ENCODE assay signal across 8 mouse cellular contexts in genomic region chr11:97662207-97662892, GRCm38 (mm10). TPM values are rescaled to one million over a fixed set of nuclear protein-coding genes. Genes with fewer than 3 reads are reported as not detected.
A peak's percentile ranks its signal among the peaks of the same experiment; 100 is the strongest.
DNase-seq lines count a peak whose midpoint lies in the region; ATAC-seq and TF ChIP-seq lines count a peak whose summit lies in the region.

No protein-coding gene starts in this region.

- H3K9me3 ChIP-seq in forebrain, embryonic 11.5 days (ENCODE audit: control insufficient read depth, low read length), result no peaks in the 10 kb centered on the region
- H3K9me3 ChIP-seq in intestine, embryonic 14.5 days (ENCODE audit: control insufficient read depth, low read length), result no peaks in the 10 kb centered on the region
- no peaks in the 10 kb centered on the region for H3K9me3 ChIP-seq in liver, postnatal 0 days (ENCODE audit: low read length)

- peak overlapping the region; percentile 96 for H3K4me3 ChIP-seq in forebrain, embryonic 11.5 days (ENCODE audit: low read depth, low read length)
- H3K4me3 ChIP-seq in intestine, embryonic 14.5 days (ENCODE audit: low read depth, low read length), result peak overlapping the region; percentile 84
- peak overlapping the region; percentile 69 for H3K4me3 ChIP-seq in liver, postnatal 0 days (ENCODE audit: low read depth, low read length)
- H3K4me3 ChIP-seq in small intestine, adult 2 months (ENCODE audit: low read depth, low read length), result peak overlapping the region; percentile 89

- peak overlapping the region; percentile 88 for H3K4me2 ChIP-seq in forebrain, embryonic 11.5 days (ENCODE audit: low read depth, low read length, severe bottlenecking)
- H3K4me2 ChIP-seq in intestine, embryonic 14.5 days (ENCODE audit: low read length), result peak overlapping the region; percentile 66
- peak overlapping the region; percentile 84 for H3K4me2 ChIP-seq in liver, postnatal 0 days (ENCODE audit: low read depth, low read length)

- WGBS in forebrain, embryonic 11.5 days, result 2% methylated on average over 21 of the region's 21 CpGs
- WGBS in intestine, embryonic 14.5 days, result 2% methylated on average over 21 of the region's 21 CpGs
- 3% methylated on average over 21 of the region's 21 CpGs for WGBS in liver, postnatal 0 days (ENCODE audit: insufficient replicate concordance)
- WGBS in small intestine, adult 2 months, result 2% methylated on average over 21 of the region's 21 CpGs

- no peak for TF ChIP-seq EP300 in liver, postnatal 0 days (IDR thresholded peaks at IDR 0.05; ENCODE audit: low read depth)

- H3K4me1 ChIP-seq in forebrain, embryonic 11.5 days (replicated peaks; ENCODE audit: control insufficient read depth, insufficient read depth, low read length), result peaks cover 20% of the 10 kb centered on the region
- H3K4me1 ChIP-seq in intestine, embryonic 14.5 days (replicated peaks; ENCODE audit: control insufficient read depth, insufficient read depth, low read length), result peaks cover 37% of the 10 kb centered on the region
- H3K4me1 ChIP-seq in liver, postnatal 0 days (ENCODE audit: insufficient read depth), result peaks cover 29% of the 10 kb centered on the region
- H3K4me1 ChIP-seq in small intestine, adult 2 months (ENCODE audit: control insufficient read depth, insufficient read depth, insufficient read length, low read length), result peaks cover 16% of the 10 kb centered on the region; the same call in 1 of the 2 replicates

- ATAC-seq in forebrain, embryonic 11.5 days (replicated peaks; ENCODE audit: low FRiP score), result no peak
- ATAC-seq in intestine, embryonic 14.5 days (replicated peaks; ENCODE audit: low FRiP score, low TSS enrichment, low read depth), result no peak
- ATAC-seq in liver, postnatal 0 days, result no peak
- ATAC-seq in cerebellum, adult (ENCODE audit: insufficient number of reproducible peaks, low FRiP score, low TSS enrichment), result no peak

- peaks cover 6% of the 10 kb centered on the region for H3K36me3 ChIP-seq in forebrain, embryonic 11.5 days (ENCODE audit: control insufficient read depth, insufficient read depth, low read length)
- H3K36me3 ChIP-seq in intestine, embryonic 14.5 days (ENCODE audit: control insufficient read depth, insufficient read depth, low read length), result peaks cover 20% of the 10 kb centered on the region; the same call in 1 of the 2 replicates
- peaks cover 3% of the 10 kb centered on the region; the same call in 1 of the 2 replicates for H3K36me3 ChIP-seq in liver, postnatal 0 days (replicated peaks; ENCODE audit: insufficient read depth, low read length)
- H3K36me3 ChIP-seq in small intestine, adult 2 months (ENCODE audit: control insufficient read depth, insufficient read depth, low read length), result peaks cover 8% of the 10 kb centered on the region

- no peak for TF ChIP-seq POLR2A in small intestine, adult 2 months (IDR thresholded peaks at IDR 0.05; ENCODE audit: low read depth, low read length)

- no peak for TF ChIP-seq CTCF in liver, postnatal 0 days (IDR thresholded peaks at IDR 0.05; ENCODE audit: low read depth)
- TF ChIP-seq CTCF in small intestine, adult 2 months (IDR thresholded peaks at IDR 0.05; ENCODE audit: extremely low read depth, insufficient read length, insufficient replicate concordance, low read depth, low read length), result no peak

- peak overlapping the region; percentile 92 for H3K9ac ChIP-seq in forebrain, embryonic 11.5 days (ENCODE audit: low read length)
- peak overlapping the region; percentile 75 for H3K9ac ChIP-seq in intestine, embryonic 14.5 days (ENCODE audit: low read length)
- H3K9ac ChIP-seq in liver, postnatal 0 days (replicated peaks), result no peak overlapping the region

- peaks cover 14% of the 10 kb centered on the region for H3K27me3 ChIP-seq in forebrain, embryonic 11.5 days (ENCODE audit: control insufficient read depth, insufficient read depth, low read length)
- H3K27me3 ChIP-seq in intestine, embryonic 14.5 days (replicated peaks; ENCODE audit: control insufficient read depth, insufficient read depth, low read length), result peaks cover 16% of the 10 kb centered on the region
- peaks cover 37% of the 10 kb centered on the region for H3K27me3 ChIP-seq in liver, postnatal 0 days (ENCODE audit: insufficient read depth, low read length)
- H3K27me3 ChIP-seq in small intestine, adult 2 months (ENCODE audit: control insufficient read depth, insufficient read depth, low read length), result no peaks in the 10 kb centered on the region

- H3K27ac ChIP-seq in forebrain, embryonic 11.5 days (ENCODE audit: low read depth, low read length), result peak overlapping the region; percentile 80
- peak overlapping the region; percentile 88 for H3K27ac ChIP-seq in intestine, embryonic 14.5 days (ENCODE audit: low read depth)
- no peak overlapping the region for H3K27ac ChIP-seq in liver, postnatal 0 days (ENCODE audit: low read depth)
- peak overlapping the region; percentile 82 for H3K27ac ChIP-seq in small intestine, adult 2 months (ENCODE audit: insufficient read depth, low read depth, low read length)

- peak; percentile 46 for DNase-seq in urinary bladder, postnatal 25 days (ENCODE audit: low spot score)
- DNase-seq in urinary bladder, adult 2 months (ENCODE audit: low spot score), result no peak
- DNase-seq in forebrain, embryonic 11.5 days (ENCODE audit: low spot score), result peak; percentile 60
- DNase-seq in intestine, embryonic 14.5 days (ENCODE audit: low spot score), result peak; percentile 81
- no peak for DNase-seq in liver, postnatal 0 days
- no peak for DNase-seq in left cerebral cortex, adult 11 months (ENCODE audit: low spot score)

RNA-seq across cellular contexts. Expression of gene Mllt6, which starts 0.9 kb away (rescaled TPM):
- 30.2 and 37.2 TPM in 2 replicates for polyA plus RNA-seq in urinary bladder, adult 2 months (2012; rRNA removed)
- 3.4 and 4.9 TPM in 2 replicates for polyA plus RNA-seq in forebrain, embryonic 11.5 days (2014; fragmentation: Nextera tagmentation; extraction: Ambion mirVana)
- polyA plus RNA-seq in intestine, embryonic 14.5 days (2014; fragmentation: Nextera tagmentation; extraction: Ambion mirVana), result 4.6 and 4.8 TPM in 2 replicates
- 0.32 and 0.38 TPM in 2 replicates for polyA plus RNA-seq in liver, postnatal 0 days (2015; fragmentation: Nextera tagmentation; extraction: Ambion mirVana)
- polyA plus RNA-seq in small intestine, adult 2 months (2012; rRNA removed), result 18.4 and 38.6 TPM in 2 replicates

RNA-seq across cellular contexts. Expression of gene Cisd3, which starts 23.3 kb away (rescaled TPM):
- 55.7 and 56.2 TPM in 2 replicates for polyA plus RNA-seq in urinary bladder, adult 2 months (2012; rRNA removed)
- 13.5 and 14.0 TPM in 2 replicates for polyA plus RNA-seq in forebrain, embryonic 11.5 days (2014; fragmentation: Nextera tagmentation; extraction: Ambion mirVana)
- 41.2 and 47.9 TPM in 2 replicates for polyA plus RNA-seq in intestine, embryonic 14.5 days (2014; fragmentation: Nextera tagmentation; extraction: Ambion mirVana)
- 54.6 and 63.7 TPM in 2 replicates for polyA plus RNA-seq in liver, postnatal 0 days (2015; fragmentation: Nextera tagmentation; extraction: Ambion mirVana)
- 112 and 249 TPM in 2 replicates for polyA plus RNA-seq in small intestine, adult 2 months (2012; rRNA removed)

RNA-seq across cellular contexts. Expression of gene Epop, which starts 32.8 kb away (rescaled TPM):
- 0.77 and 0.80 TPM in 2 replicates for polyA plus RNA-seq in urinary bladder, adult 2 months (2012; rRNA removed)
- polyA plus RNA-seq in forebrain, embryonic 11.5 days (2014; fragmentation: Nextera tagmentation; extraction: Ambion mirVana), result 13.8 and 15.8 TPM in 2 replicates
- 3.1 and 3.6 TPM in 2 replicates for polyA plus RNA-seq in intestine, embryonic 14.5 days (2014; fragmentation: Nextera tagmentation; extraction: Ambion mirVana)
- polyA plus RNA-seq in liver, postnatal 0 days (2015; fragmentation: Nextera tagmentation; extraction: Ambion mirVana), result 1.1 and 1.6 TPM in 2 replicates
- polyA plus RNA-seq in small intestine, adult 2 months (2012; rRNA removed), result 2.1 and 3.8 TPM in 2 replicates

RNA-seq across cellular contexts. Expression of gene Pcgf2, which starts 37.9 kb away (rescaled TPM):
- polyA plus RNA-seq in urinary bladder, adult 2 months (2012; rRNA removed), result 41.1 and 46.4 TPM in 2 replicates
- polyA plus RNA-seq in forebrain, embryonic 11.5 days (2014; fragmentation: Nextera tagmentation; extraction: Ambion mirVana), result 24.2 and 25.9 TPM in 2 replicates
- 19.2 and 19.7 TPM in 2 replicates for polyA plus RNA-seq in intestine, embryonic 14.5 days (2014; fragmentation: Nextera tagmentation; extraction: Ambion mirVana)
- polyA plus RNA-seq in liver, postnatal 0 days (2015; fragmentation: Nextera tagmentation; extraction: Ambion mirVana), result 1.9 TPM in 2 replicates
- 25.9 and 77.9 TPM in 2 replicates for polyA plus RNA-seq in small intestine, adult 2 months (2012; rRNA removed)

RNA-seq across cellular contexts. Expression of gene Psmb3, which starts 40.8 kb away (rescaled TPM):
- 264 and 322 TPM in 2 replicates for polyA plus RNA-seq in urinary bladder, adult 2 months (2012; rRNA removed)
- polyA plus RNA-seq in forebrain, embryonic 11.5 days (2014; fragmentation: Nextera tagmentation; extraction: Ambion mirVana), result 463 and 510 TPM in 2 replicates
- 473 and 491 TPM in 2 replicates for polyA plus RNA-seq in intestine, embryonic 14.5 days (2014; fragmentation: Nextera tagmentation; extraction: Ambion mirVana)
- polyA plus RNA-seq in liver, postnatal 0 days (2015; fragmentation: Nextera tagmentation; extraction: Ambion mirVana), result 244 and 267 TPM in 2 replicates
- polyA plus RNA-seq in small intestine, adult 2 months (2012; rRNA removed), result 164 and 330 TPM in 2 replicates

Comparison
In these comparisons a context has a peak if more than half of its experiments do, and no peak if none do; other contexts are left out.
1. DNase-seq: peak in urinary bladder, postnatal 25 days (single experiment), forebrain, embryonic 11.5 days (single experiment) and intestine, embryonic 14.5 days (single experiment); none in urinary bladder, adult 2 months (single experiment), liver, postnatal 0 days (single experiment) and left cerebral cortex, adult 11 months (single experiment).
2. Peak in every context shown above with its lines, with median percentiles within 50 percentile points of each other: H3K4me2 ChIP-seq and H3K4me3 ChIP-seq.